Mouse (Mus musculus) thymus, adult 2 months (tissue): Measurements from ENCODE around the gene Selenoo.

Experiments
- CTCF ChIP-seq: fragments of 200-500 bp; IDR thresholded peaks from 2 replicates; pipeline ENCODE4 v1.5.1; 2012; ENCODE audit warnings: mild to moderate bottlenecking, control low read depth, low read length, moderate library complexity, borderline replicate concordance; ENCODE audit not compliant: control insufficient read depth, poor library complexity, insufficient read depth; ENCODE audit errors: extremely low read depth
- POLR2A ChIP-seq: fragments of 200-500 bp; IDR thresholded peaks from 2 replicates; pipeline ENCODE4 v1.6.1; 2012; ENCODE audit warnings: mild to moderate bottlenecking, low read length, control low read depth, moderate library complexity; ENCODE audit not compliant: control insufficient read depth, poor library complexity, insufficient read depth; ENCODE audit errors: extremely low read depth

DNA sequence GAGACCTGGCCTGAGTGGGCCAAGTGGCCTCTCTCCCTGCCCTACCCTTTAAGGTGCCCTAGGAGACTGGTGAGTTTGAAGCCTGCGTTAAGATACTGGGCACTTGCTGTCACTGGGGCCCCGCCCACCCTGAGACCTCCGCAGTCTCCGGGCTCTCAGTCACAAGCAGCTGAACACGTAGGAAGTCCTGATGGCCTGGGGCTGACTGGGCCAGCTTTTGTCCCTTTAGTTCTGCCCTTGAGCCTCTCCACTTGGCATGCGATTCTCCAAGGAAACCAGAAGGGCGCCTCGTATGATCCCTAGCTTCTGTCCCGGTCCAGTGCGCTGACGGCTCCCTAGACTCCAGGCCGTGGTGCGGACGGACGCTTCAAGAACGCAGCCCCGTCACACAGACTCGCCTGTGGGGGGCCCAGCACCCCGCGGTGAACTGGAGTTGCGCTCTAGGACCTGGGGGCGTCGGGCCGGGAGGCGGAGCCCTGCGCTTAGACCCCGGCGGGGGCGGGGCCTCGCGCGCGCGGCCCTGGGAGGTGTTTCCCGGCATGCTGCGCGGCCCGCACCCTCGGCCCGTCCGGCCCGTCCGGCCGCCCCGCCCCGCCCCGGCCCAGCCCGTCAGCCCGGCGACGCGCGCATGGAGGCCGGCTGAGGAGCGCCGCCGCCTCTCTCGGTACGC is 13.3 kb upstream of the Selenoo start:
- TF ChIP-seq CTCF (peak; percentile 67; the same call in 1 of the 2 replicates), POLR2A (peak; percentile 44)
